Mouse (Mus musculus): Measurements from ENCODE around the gene Prkcz.
"Not testable (repeated sequence)": the region's sequence is repeated elsewhere in the genome, so short reads cannot be mapped to it uniquely, and the experiment has no call there.

The Prkcz gene

DNA sequence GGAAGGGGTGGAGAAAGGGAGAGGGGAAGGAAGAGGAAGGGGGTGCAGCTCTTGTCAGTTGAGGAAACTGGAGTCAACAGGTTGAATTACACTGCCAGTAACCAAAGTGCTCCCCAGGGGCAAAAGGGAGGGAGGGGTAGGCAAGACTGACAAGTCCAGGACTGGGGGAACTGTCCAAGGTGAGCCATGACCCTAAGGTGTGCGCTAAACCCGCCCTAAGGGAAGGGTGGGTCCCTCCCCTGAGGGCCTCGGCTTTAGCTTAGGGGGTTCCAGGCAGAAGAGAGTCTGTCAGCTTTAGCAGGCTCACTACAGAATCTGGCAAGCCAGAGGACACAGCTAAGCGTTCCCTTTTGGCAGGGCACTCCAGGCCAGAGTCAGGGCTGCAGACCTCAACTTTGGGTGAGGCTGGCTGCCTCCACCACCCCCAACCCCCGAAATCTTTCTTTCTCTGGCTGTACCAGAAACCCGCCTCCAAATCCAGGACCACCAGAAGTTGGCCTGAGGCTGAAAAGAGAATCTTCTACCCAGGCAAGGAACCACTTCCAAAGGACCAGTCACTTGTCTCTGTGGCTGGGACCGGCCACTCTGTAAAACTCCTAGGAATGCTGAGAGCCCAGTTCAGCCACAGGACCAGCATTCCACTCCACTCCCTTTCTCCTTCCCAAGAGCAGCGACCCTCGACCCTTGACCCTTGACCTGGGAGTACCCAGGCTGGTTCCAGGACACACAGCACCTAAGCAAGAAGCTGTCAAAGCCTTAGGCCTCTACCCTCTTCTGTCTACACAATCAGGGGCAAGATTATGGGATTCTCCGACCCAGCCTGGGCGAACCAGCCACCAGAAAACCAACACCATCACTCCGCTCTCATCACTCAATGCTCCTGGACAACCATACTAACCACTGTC lies 1.3 kb downstream of the Prkcz start:
- in situ Hi-C loops (cut with MboI, MseI), result no loop called here

GRCm38 (mm10) chr4:155357601-155358000 lies 3.6 kb downstream of the Prkcz start:
- in situ Hi-C loops (cut with MboI, MseI), result no loop called here

- in situ Hi-C loops (cut with MboI, MseI), result no loop called here
Measured at GRCm38 (mm10) chr4:155356354-155356753, 4.8 kb downstream of the Prkcz start.

- in situ Hi-C loops (cut with MboI, MseI), result loop anchor here in 1 of 2 experiments (5.0 kb wide), 1 partner anchor 92 kb away; no protein-coding TSS in a partner anchor
Measured at GRCm38 (mm10) chr4:155354546-155354945, 6.6 kb downstream of the Prkcz start.

- in situ Hi-C loops (cut with MboI, MseI), result loop anchor here in 1 of 2 experiments (5.0 kb wide), 1 partner anchor 92 kb away; no protein-coding TSS in a partner anchor
Measured at GRCm38 (mm10) chr4:155354035-155354434, 7.1 kb downstream of the Prkcz start.

DNA sequence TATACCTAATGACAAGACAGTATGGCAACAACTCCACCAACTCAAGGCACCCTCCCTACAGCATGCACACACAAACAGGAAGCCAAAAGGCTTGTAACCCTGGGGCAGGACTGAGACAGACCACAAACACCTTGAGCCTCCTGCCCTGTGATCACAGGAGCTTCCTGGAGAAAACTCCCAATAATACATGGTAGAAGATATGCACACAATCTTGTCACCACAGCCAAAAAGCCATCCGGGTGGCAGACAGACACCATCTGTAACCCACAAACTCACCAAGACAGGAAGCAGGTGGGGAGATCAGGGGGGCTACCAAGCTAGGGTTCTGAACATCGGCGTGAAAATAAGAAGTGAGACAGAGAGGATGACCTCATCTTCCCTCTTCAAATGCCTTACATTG lies 8.6 kb downstream of the Prkcz start:
- in situ Hi-C loops (cut with MboI, MseI), result loop anchor here in 1 of 2 experiments (5.0 kb wide), 1 partner anchor 90 kb away; no protein-coding TSS in a partner anchor

- in situ Hi-C loops (cut with MboI, MseI), result no loop called here
Measured at GRCm38 (mm10) chr4:155346350-155346749, 14.8 kb downstream of the Prkcz start.

- in situ Hi-C loops (cut with MboI, MseI), result no loop called here
Measured at GRCm38 (mm10) chr4:155345608-155345953, 15.6 kb downstream of the Prkcz start.

- in situ Hi-C loops (cut with MboI, MseI), result no loop called here
Measured at GRCm38 (mm10) chr4:155344716-155345607, 16.2 kb downstream of the Prkcz start.

GRCm38 (mm10) chr4:155344299-155344600 lies 16.9 kb downstream of the Prkcz start:
- in situ Hi-C loops (cut with MboI, MseI), result no loop called here

DNA sequence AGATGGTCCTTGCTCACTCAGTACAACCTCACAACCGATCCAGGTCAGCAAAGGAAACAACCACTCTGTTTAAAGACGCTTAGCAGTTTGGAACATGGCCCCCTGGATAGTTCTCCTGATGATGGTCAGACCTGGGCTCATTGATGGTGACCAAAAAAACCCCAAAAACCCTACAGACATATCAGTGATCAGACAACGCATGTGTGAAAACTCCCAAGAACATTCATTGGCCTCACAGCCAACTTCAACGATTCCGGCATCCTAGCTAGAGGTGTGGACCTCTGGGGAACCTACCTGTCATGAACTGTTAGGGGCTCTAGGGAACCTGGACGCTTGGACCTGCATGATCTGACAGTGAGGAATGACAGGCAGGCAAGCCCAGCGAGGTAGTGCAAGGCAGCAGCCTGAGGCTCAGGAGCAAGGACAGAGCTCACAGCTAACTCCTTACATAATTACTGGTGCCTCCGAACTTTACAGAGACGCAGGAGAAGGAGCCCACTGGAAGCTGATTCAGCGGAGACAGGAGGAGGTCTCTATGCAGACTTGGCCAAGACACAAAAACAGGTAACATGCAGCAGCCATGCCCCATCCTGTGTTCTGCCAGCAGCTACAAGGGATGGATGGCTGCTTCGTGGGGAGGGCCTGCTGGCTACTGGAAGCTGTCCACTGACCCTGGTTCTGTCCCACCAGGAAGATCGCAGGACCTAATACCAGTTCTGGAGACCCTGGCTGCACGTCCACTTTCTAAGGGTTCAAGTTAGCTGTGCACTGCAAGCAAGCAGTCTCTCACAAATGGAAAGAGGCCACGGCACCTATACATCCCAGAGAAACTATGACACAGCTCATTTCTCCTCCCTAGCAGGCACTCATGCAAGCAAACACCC lies 17.5 kb downstream of the Prkcz start:
- in situ Hi-C loops (cut with MboI, MseI), result no loop called here

GRCm38 (mm10) chr4:155336284-155337050 lies 24.7 kb downstream of the Prkcz start:
- in situ Hi-C loops (cut with MboI, MseI), result no loop called here

DNA sequence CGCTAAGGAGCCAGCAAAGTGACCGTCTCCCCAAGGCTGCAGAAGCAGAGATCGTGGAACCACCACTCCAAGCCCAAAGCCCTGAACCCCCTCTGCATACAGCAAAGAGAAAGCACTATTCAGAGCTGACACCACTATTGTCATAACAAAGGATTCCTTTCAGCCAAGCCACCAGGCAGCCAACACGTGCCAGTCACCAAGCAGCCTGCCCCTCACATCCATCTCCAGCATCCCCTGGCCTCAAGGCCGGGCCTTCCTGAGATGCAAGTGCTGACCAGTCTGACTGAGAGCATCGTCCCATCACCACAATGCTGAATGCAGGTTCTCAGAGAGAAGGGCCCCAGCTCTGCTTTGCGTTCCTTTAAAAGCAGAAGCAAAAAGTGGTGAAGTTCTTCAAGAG lies 28.9 kb downstream of the Prkcz start:
- in situ Hi-C loops (cut with MboI, MseI), result no loop called here

- in situ Hi-C loops (cut with MboI, MseI), result not testable (repeated sequence)
Measured at GRCm38 (mm10) chr4:155328385-155328784, 32.8 kb downstream of the Prkcz start.

- in situ Hi-C loops (cut with MboI, MseI), result no loop called here
Measured at GRCm38 (mm10) chr4:155325773-155326172, 35.4 kb downstream of the Prkcz start.

GRCm38 (mm10) chr4:155324511-155324910 lies 36.6 kb downstream of the Prkcz start:
- in situ Hi-C loops (cut with MboI, MseI), result no loop called here

GRCm38 (mm10) chr4:155323081-155323795 lies 37.9 kb downstream of the Prkcz start:
- in situ Hi-C loops (cut with MboI, MseI), result no loop called here

- in situ Hi-C loops (cut with MboI, MseI), result no loop called here
Measured at GRCm38 (mm10) chr4:155320281-155321244, 40.6 kb downstream of the Prkcz start.

DNA sequence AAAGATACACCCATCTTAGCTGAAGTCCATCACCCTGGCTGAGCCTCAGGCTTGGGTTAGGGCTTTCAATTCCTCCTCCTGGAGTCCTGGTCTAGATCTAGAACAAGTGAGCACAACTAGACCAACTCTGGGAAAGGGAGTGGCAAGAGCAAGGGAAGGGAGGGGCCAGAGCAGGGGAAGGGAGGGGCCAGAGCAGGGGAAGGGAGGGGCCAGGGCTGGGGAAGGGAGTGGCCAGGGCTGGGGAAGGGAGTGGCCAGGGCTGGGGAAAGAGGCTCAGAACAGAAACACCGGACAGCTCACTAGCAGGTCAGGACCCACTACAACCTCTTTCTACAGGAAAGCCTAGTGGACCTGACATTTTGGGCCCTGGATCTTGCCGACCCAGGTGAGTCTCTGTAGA lies 42.9 kb downstream of the Prkcz start:
- in situ Hi-C loops (cut with MboI, MseI), result no loop called here
